Mouse (Mus musculus) CH12.LX (cell line): ENCODE measurements at regions not wholly inside any gene's neighbourhood (a gene's known extent, or its start where the extent isn't known, plus 50 kb on each side); places are given as distances from the start of the nearest gene placed in this dataset.

ENCODE experiments used
- DNase-seq: peaks from one replicate; pipeline ENCODE4 v3.0.0-alpha.2; 2013; ENCODE audit errors: extremely low read depth
- H3K27ac ChIP-seq: 2 replicates; pipeline ENCODE4 v1.5.1; 2012; ENCODE audit warnings: low read depth, mild to moderate bottlenecking, control low read depth, moderate library complexity; ENCODE audit not compliant: insufficient read depth
- H3K27me3 ChIP-seq: replicated peaks from 2 replicates; pipeline ENCODE3; 2012; ENCODE audit warnings: inconsistent platforms
- H3K36me3 ChIP-seq, 2 experiments: replicated peaks in 1 of 2; 2 replicates each; pipeline versions ENCODE3 to v1.6.1; 2012; ENCODE audit warnings: inconsistent platforms in 1 of 2, low read length in 1 of 2, mild to moderate bottlenecking in 1 of 2, mixed read lengths in 1 of 2, moderate library complexity in 1 of 2; ENCODE audit not compliant: control insufficient read depth in 1 of 2, insufficient read depth in 1 of 2
- H3K4me1 ChIP-seq, 2 experiments: 2 replicates each; pipeline ENCODE4 v1.6.1; 2012; ENCODE audit warnings: inconsistent platforms in 1 of 2, moderate library complexity in 1 of 2; ENCODE audit not compliant: insufficient read depth in 2 of 2, control insufficient read depth in 1 of 2
- H3K4me2 ChIP-seq: 2 replicates; pipeline ENCODE4 v1.6.1; 2012; ENCODE audit warnings: low read depth, mild to moderate bottlenecking, control low read depth; ENCODE audit not compliant: poor library complexity, insufficient read depth, severe bottlenecking
- H3K4me3 ChIP-seq, 3 experiments: fragments of 150-350 bp in 1 of 3; sonication (generic) in 1 of 3; replicated peaks in 1 of 3; 2 replicates each; pipeline versions ENCODE3 to v1.5.1; 2011 to 2012; ENCODE audit warnings: low read depth in 2 of 3, low read length in 2 of 3, mild to moderate bottlenecking in 2 of 3, moderate library complexity in 2 of 3, control low read depth in 1 of 3, improper control_type of control experiment in 1 of 3, inconsistent platforms in 1 of 3, mixed read lengths in 1 of 3; ENCODE audit not compliant: poor library complexity in 1 of 3
- H3K79me2 ChIP-seq: replicated peaks from 2 replicates; pipeline ENCODE4 v1.6.1; 2012; ENCODE audit warnings: mild to moderate bottlenecking, moderate library complexity; ENCODE audit not compliant: control insufficient read depth, poor library complexity, insufficient read depth, severe bottlenecking; ENCODE audit errors: extremely low read depth
- H3K9ac ChIP-seq: 2 replicates; pipeline ENCODE4 v1.6.1; 2012; ENCODE audit warnings: low read depth, mild to moderate bottlenecking, control low read depth, moderate library complexity; ENCODE audit not compliant: insufficient read depth
- H3K9me3 ChIP-seq: replicated peaks from 2 replicates; pipeline ENCODE3; 2012; ENCODE audit warnings: low read length, inconsistent platforms, mixed read lengths
- CHD2 ChIP-seq: IDR thresholded peaks from 2 replicates; pipeline ENCODE4 v1.6.1; 2011; ENCODE audit warnings: low read length, improper control_type of control experiment
- E2F4 ChIP-seq: IDR thresholded peaks from 2 replicates; pipeline ENCODE4 v1.6.1; 2011; ENCODE audit warnings: low read depth, low read length, improper control_type of control experiment; ENCODE audit not compliant: insufficient replicate concordance
- ELF1 ChIP-seq: IDR thresholded peaks from 2 replicates; pipeline ENCODE4 v1.6.1; 2014; ENCODE audit warnings: low read depth, mild to moderate bottlenecking, inconsistent platforms, low read length, improper control_type of control experiment
- EP300 ChIP-seq: IDR thresholded peaks from 2 replicates; pipeline ENCODE4 v1.6.1; 2011; ENCODE audit warnings: low read length, improper control_type of control experiment
- ETS1 ChIP-seq: conservative IDR thresholded peaks from 2 replicates; pipeline ENCODE4 v1.6.1; 2012; ENCODE audit warnings: low read depth, mild to moderate bottlenecking, inconsistent platforms, low read length, improper control_type of control experiment, moderate library complexity
- GABPA ChIP-seq: IDR thresholded peaks from 2 replicates; pipeline ENCODE4 v1.6.1; 2012; ENCODE audit warnings: low read depth, low read length, improper control_type of control experiment, inconsistent platforms; ENCODE audit not compliant: insufficient replicate concordance
- IRF4 ChIP-seq: IDR thresholded peaks from 2 replicates; pipeline ENCODE4 v1.6.1; 2014; ENCODE audit warnings: low read depth, mild to moderate bottlenecking, inconsistent platforms, low read length, improper control_type of control experiment
- JUN ChIP-seq: IDR thresholded peaks from 2 replicates; pipeline ENCODE4 v1.6.1; 2011; ENCODE audit warnings: low read depth, mild to moderate bottlenecking, low read length, improper control_type of control experiment, moderate library complexity; ENCODE audit not compliant: insufficient read depth
- JUND ChIP-seq: conservative IDR thresholded peaks from 2 replicates; pipeline ENCODE4 v1.6.1; 2011; ENCODE audit warnings: low read depth, low read length, improper control_type of control experiment
- KAT2A ChIP-seq: IDR thresholded peaks from 2 replicates; pipeline ENCODE4 v1.6.1; 2012; ENCODE audit warnings: low read length, improper control_type of control experiment, inconsistent platforms; ENCODE audit not compliant: insufficient replicate concordance
- MAFK ChIP-seq: IDR thresholded peaks from 2 replicates; pipeline ENCODE4 v1.6.1; 2011; ENCODE audit warnings: low read length, improper control_type of control experiment; ENCODE audit not compliant: insufficient replicate concordance
- MAX ChIP-seq: IDR thresholded peaks from 2 replicates; pipeline ENCODE4 v1.6.1; 2011; ENCODE audit warnings: low read length, improper control_type of control experiment
- MEF2A ChIP-seq: IDR thresholded peaks from 2 replicates; pipeline ENCODE4 v1.6.1; 2014; ENCODE audit warnings: low read depth, mild to moderate bottlenecking, inconsistent platforms, low read length, improper control_type of control experiment, borderline replicate concordance
- NELFE ChIP-seq: IDR thresholded peaks from 2 replicates; pipeline ENCODE4 v1.6.1; 2011; ENCODE audit warnings: low read depth, low read length, improper control_type of control experiment
- NRF1 ChIP-seq: IDR thresholded peaks from 2 replicates; pipeline ENCODE4 v1.6.1; 2014; ENCODE audit warnings: low read depth, mild to moderate bottlenecking, inconsistent platforms, low read length, improper control_type of control experiment, moderate library complexity
- SMC3 ChIP-seq: IDR thresholded peaks from 2 replicates; pipeline ENCODE4 v1.6.1; 2011; ENCODE audit warnings: low read depth, low read length, improper control_type of control experiment
- TBP ChIP-seq: conservative IDR thresholded peaks from 2 replicates; pipeline ENCODE4 v1.6.1; 2011; ENCODE audit warnings: low read depth, low read length, improper control_type of control experiment
- TCF12 ChIP-seq: IDR thresholded peaks from 2 replicates; pipeline ENCODE4 v1.6.1; 2014; ENCODE audit warnings: low read depth, mild to moderate bottlenecking, inconsistent platforms, low read length, improper control_type of control experiment
- UBTF ChIP-seq: IDR thresholded peaks from 2 replicates; pipeline ENCODE4 v1.6.1; 2012; ENCODE audit warnings: low read depth, mild to moderate bottlenecking, inconsistent platforms, low read length, improper control_type of control experiment, moderate library complexity
- ZC3H11A ChIP-seq: IDR thresholded peaks from 2 replicates; pipeline ENCODE4 v1.6.1; 2012; ENCODE audit warnings: low read depth, mild to moderate bottlenecking, inconsistent platforms, low read length, improper control_type of control experiment
- dilution Hi-C: fragments of 300-500 bp; cut with MboI; formaldehyde crosslinking; loops from 2 replicates; pipeline ENCODE4 v1.14.3; 2020; ENCODE audit warnings: low sequenced_read_pairs; ENCODE audit not compliant: extremely low pct_unique_long_range_greater_than_20kb, extremely low pct_ligation_motif_present
- in situ Hi-C: fragments of 300-500 bp; cut with MboI; formaldehyde crosslinking; loops from 3 replicates; pipeline ENCODE4 v1.14.3; 2019; ENCODE audit warnings: low sequenced_read_pairs, low pct_ligation_motif_present, low pct_unique_long_range_greater_than_20kb, mixed read lengths

GRCm38 (mm10) chr3:58302322-58302721, 112.2 kb upstream of the Tsc22d2 start:
- no peak overlapping the region for H3K4me3 ChIP-seq
- no peaks in the 10 kb centered on the region for H3K9me3 ChIP-seq
- DNase-seq: no peak
- H3K27me3 ChIP-seq: no peaks in the 10 kb centered on the region
- in situ Hi-C loops: no loop called here
- no peak for TF ChIP-seq UBTF
- TF ChIP-seq NRF1: no peak
- no peak for TF ChIP-seq GABPA
- no peak for TF ChIP-seq ZC3H11A
- TF ChIP-seq MEF2A: no peak
- TF ChIP-seq SMC3: no peak
- TF ChIP-seq KAT2A: no peak
- no peak for TF ChIP-seq TBP
- peak; percentile 23; the same call in 1 of the 2 replicates for TF ChIP-seq JUN
- no peak for TF ChIP-seq ETS1
- TF ChIP-seq EP300: peak; percentile 44
- no peak for TF ChIP-seq CHD2
- TF ChIP-seq TCF12: no peak
- no peak for TF ChIP-seq NELFE
- TF ChIP-seq IRF4: peak; percentile 72; the same call in 1 of the 2 replicates
- TF ChIP-seq MAFK: no peak
- no peak for TF ChIP-seq E2F4
- no peak for TF ChIP-seq ELF1
- TF ChIP-seq JUND: peak; percentile 70
- no peak overlapping the region for H3K9ac ChIP-seq
- dilution Hi-C loops: no loop called here
- H3K4me1 ChIP-seq: peaks cover 0 to 3% of the 10 kb centered on the region in 2 experiments; a peak in 2 of 4 replicates
- no peak overlapping the region for H3K4me2 ChIP-seq
- H3K27ac ChIP-seq: no peak overlapping the region
- no peaks in the 10 kb centered on the region for H3K79me2 ChIP-seq
- no peaks in the 10 kb centered on the region for H3K36me3 ChIP-seq

- Histone ChIP-seq H3K4me3 (no peak overlapping the region), H3K9me3 (no peaks in the 10 kb centered on the region), H3K36me3 (no peaks in the 10 kb centered on the region), H3K27me3 (no peaks in the 10 kb centered on the region), H3K27ac (no peak overlapping the region), H3K4me1 (peaks cover 0 to 3% of the 10 kb centered on the region in 2 experiments; a peak in 2 of 4 replicates), H3K9ac (no peak overlapping the region), H3K4me2 (no peak overlapping the region), H3K79me2 (no peaks in the 10 kb centered on the region)
- in situ Hi-C loops (no loop called here), dilution Hi-C loops (no loop called here)
- DNase-seq: no peak
- TF ChIP-seq MAX (no peak), SMC3 (no peak), GABPA (no peak), TBP (no peak), EP300 (no peak)
These were observed 110.8 kb upstream of the Tsc22d2 start for GRCm38 (mm10) chr3:58303746-58304145.
